Mouse (Mus musculus): ENCODE measurements around the gene Mecr.
A peak's percentile ranks its signal among the peaks of the same experiment; 100 is the strongest.

Mecr gene

DNA sequence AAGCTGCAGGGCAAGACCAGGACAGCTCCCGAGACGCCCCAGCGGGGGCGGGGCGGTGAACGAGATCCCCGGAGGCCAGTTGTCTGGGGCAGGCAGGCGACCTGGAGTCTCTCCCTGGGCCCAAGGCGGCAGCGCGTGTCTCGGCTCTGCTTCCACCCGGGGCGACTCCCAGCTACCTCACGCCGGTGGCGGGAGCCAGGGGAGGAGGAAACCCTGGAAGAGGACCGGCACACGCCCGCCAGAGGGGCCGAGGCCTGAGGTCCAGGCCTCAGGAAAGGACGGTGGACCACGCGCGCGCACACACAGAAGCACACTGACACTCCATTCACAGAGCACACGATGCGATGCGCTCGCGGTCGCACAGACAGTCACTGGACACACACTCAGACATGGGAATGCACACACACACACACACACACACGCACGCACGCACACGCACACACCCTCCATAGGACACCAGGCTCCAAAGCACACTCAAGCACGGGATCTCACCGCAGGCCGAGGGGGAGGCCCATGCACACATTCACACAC is 6.9 kb upstream of the Mecr start:
- no peak for DNase-seq (ENCODE audit: low read depth, low spot score)

GRCm38 (mm10) chr4:131836891-131837491 is 6.3 kb upstream of the Mecr start:
- DNase-seq (ENCODE audit: low read depth, low spot score), result no peak

GRCm38 (mm10) chr4:131837872-131838524 is 5.3 kb upstream of the Mecr start, which contains the start of gene Ptpru:
Gene Ptpru (minus strand): TSS chr4:131838288.
- DNase-seq (ENCODE audit: low read depth, low spot score), result peak; percentile 39

- no peak for DNase-seq (ENCODE audit: low read depth, low spot score)
These were observed 2.9 kb downstream of the Mecr start for GRCm38 (mm10) chr4:131845991-131846778.

- no peak for DNase-seq (ENCODE audit: low read depth, low spot score)
These were observed 4.8 kb downstream of the Mecr start for GRCm38 (mm10) chr4:131848082-131848481.

- DNase-seq (ENCODE audit: low read depth, low spot score), result no peak
These were observed 6.8 kb downstream of the Mecr start for GRCm38 (mm10) chr4:131849986-131850638.

- DNase-seq (ENCODE audit: low read depth, low spot score), result no peak
These were observed 11.7 kb downstream of the Mecr start for GRCm38 (mm10) chr4:131854950-131855349.

- peak; percentile 82 for DNase-seq (ENCODE audit: low read depth, low spot score)
These were observed 17.4 kb downstream of the Mecr start for GRCm38 (mm10) chr4:131860492-131861340.

DNA sequence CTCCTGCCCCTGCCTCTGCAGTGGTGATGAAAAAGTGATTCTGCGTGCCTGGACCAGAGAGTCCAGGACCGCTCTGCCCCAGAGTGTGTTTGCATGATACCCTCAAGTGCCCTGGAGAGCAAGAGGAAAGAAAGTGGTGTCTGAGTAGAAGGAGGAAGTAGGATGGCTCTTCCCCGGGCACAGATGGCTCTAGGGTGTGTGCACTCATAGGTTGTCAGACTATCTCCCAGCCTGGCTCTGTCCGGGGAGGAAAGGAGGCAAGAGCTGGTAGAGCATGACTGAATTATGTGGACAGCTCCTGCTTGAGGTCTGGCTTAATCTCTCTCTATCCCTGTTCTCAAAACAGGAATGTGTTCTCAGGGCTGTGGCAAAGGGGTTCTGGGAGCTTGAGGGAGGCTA is 18.1 kb downstream of the Mecr start:
- DNase-seq (ENCODE audit: low read depth, low spot score), result no peak

- DNase-seq (ENCODE audit: low read depth, low spot score), result peak; percentile 37
These were observed 29.5 kb downstream of the Mecr start for GRCm38 (mm10) chr4:131872672-131873292.

GRCm38 (mm10) chr4:131873293-131874168 is 30.3 kb downstream of the Mecr start, which contains the start of gene Srsf4:
Gene Srsf4 (plus strand): TSS chr4:131873617.
- peak; percentile 86 for DNase-seq (ENCODE audit: low read depth, low spot score)

GRCm38 (mm10) chr4:131874169-131874536 is 30.9 kb downstream of the Mecr start:
- no peak for DNase-seq (ENCODE audit: low read depth, low spot score)

DNA sequence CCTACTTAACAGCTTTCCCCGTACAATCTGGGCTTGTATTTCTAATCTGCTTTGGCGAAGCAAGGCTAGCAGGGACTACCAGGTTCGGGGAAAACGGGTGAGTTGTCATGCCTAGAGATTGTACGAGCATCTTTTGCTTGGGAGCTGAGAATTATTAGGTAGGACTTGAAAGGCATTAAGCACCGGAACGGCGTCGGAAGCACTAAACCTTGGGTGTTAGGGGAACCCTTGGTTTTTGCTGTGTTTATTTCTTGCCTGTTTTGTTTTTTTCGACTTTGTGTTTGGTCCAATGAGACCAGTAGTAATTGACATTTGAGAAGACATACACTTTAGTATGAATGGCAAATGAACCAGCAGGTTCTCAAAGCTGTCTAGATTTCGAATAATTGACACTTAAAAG is 31.3 kb downstream of the Mecr start:
- no peak for DNase-seq (ENCODE audit: low read depth, low spot score)

DNA sequence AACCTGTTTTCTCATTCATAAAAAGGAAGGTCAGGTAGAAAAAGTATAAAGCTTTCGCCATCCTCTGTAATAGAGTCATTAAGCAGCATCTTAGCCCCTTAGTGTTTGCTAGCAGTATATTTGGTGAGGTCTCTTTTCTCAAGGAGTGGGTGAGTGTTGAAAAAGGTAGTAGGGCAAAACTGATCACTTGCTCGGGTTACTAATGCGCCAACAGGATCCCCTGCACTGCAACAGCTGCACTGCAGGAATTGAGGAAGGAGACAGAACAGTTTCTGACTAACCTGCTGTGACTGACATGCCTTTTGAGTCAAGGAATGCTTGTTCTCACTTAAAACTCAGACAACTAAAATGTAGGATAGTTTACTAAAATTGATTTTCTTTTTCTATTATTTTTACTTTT is 32.0 kb downstream of the Mecr start:
- no peak for DNase-seq (ENCODE audit: low read depth, low spot score)

DNA sequence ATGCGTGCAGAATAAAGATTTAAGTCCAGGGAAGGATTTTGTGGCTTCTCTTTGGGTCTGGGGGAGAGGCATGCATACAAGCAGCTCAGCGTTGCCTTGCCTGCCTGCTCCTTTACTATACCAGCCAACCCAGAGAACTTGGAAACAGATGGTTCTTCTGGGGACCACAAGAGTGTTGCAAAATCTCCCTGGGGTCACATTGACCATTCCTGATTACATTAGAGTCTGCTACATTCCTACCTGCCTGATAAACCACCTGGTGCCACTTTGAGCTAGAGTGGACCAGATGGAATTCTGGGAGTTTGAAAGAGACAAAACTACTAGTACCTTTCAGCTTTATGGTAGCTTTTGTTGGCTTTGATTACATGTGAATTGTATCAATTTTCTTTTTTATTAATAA is 33.6 kb downstream of the Mecr start:
- DNase-seq (ENCODE audit: low read depth, low spot score), result no peak

GRCm38 (mm10) chr4:131879692-131880091 is 36.4 kb downstream of the Mecr start:
- DNase-seq (ENCODE audit: low read depth, low spot score), result no peak

DNA sequence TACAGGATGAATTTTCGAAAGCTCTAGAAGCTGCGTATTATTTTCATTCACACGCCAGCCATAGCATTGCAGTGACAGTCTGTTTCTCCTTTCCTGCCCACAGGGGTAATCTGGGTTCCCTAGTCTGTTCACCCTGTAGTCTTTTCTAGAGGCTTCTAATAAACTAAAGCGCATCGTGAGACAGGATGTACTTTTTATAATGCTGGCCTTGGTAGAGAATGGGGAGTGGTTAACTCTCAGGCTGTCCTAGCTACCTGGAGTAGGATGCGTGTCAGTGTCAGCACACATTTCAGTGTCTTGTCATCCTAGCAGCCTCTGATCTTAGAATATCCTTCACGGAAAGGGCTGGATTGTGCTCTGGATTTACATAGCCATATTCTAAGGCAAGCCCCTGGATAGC is 38.0 kb downstream of the Mecr start:
- no peak for DNase-seq (ENCODE audit: low read depth, low spot score)

GRCm38 (mm10) chr4:131883571-131883970 is 40.3 kb downstream of the Mecr start:
- no peak for DNase-seq (ENCODE audit: low read depth, low spot score)

GRCm38 (mm10) chr4:131885376-131885775 is 42.1 kb downstream of the Mecr start:
- no peak for DNase-seq (ENCODE audit: low read depth, low spot score)

DNA sequence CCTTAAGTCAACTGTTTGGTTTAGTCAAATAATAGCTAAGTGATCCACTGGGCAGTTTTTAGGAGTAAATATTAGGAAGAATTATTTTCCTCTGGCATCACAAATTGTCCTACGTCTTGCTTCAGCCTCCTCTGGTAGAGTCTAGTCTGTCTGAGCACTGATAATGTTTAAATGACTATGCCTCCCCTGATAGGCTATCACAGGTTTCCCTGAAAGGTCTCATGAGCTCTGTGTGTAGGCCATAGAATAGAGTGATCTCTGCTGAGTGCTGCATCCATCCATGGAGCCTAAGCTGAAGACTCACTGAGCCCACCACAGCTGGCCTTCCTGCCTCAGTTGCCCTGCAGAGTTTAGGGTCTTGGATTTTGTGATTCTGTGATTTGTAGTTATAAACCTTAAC is 45.3 kb downstream of the Mecr start:
- DNase-seq (ENCODE audit: low read depth, low spot score), result no peak

All from 3T3-L1 (cell line).